Mouse (Mus musculus): ENCODE results near the gene Gzmf.
A peak's percentile ranks its signal among the peaks of the same experiment; 100 is the strongest.
"Not testable (repeated sequence)": the region's sequence is repeated elsewhere in the genome, so short reads cannot be mapped to it uniquely, and the experiment has no call there.

The Gzmf gene

DNA sequence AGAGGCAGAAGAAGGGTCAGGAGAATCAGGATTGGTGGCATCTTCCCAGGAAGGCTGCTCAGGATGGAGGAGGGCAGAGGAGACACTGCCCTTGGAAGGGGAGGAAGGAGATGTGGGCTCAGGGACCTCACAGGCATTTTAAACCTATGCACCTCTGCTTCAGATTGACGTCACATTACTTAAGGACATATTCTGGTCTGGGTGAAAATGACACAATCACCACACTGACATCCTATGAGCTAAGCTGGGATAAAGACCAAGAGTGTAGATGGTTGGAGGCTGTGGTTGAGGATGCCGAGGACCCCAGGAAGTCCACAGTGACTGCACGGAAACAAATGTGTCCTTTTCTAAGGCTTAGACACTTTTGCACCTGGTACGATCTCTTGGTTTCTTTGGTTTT, at the start of gene Gzmf:
Gene Gzmf (minus strand): TSS at position 101 of the 400 bp plus-strand sequence.
- no peak for DNase-seq

DNA sequence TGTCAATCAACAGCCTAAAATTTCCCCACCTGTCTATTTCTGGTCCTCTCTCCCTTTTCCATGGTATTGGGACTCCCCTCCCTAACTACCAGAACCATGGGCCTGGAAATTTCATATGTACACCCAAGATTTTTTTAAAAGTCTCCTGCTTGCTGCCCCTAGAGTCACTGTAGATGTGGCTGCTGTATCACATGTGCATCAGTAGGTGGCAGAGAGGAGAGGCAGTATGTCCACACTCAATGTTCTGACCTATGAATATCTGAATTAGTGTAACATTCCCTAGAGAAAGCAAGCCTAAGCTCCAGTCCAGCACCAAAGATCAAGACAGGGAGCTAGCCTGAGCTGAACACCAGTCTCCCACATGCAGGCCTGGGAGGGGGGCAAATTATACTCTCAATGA, 29.2 kb upstream of the Gzmf start:
- no peak for DNase-seq

DNA sequence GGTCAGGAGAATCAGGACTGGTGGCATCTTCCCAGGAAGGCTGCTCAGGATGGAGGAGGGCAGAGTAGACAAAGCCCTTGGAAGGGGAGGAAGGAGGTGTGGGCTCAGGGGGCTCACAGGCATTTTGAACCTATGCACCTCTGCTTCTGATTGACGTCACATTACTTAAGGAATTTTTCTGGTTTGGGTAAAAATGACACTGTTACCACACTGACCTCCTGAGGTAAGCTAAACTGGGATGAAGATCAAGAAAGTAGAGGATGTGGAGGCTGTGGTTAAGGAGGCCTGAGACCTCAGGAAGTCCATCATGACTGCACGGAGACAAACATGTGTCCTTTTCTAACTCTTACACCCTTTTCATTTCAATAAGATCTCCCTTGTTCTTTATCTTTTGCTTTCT, 23.3 kb upstream of the Gzmf start, which contains the start of gene Gzmc:
Gene Gzmc (minus strand): TSS at position 101 of the 400 bp plus-strand sequence.
- DNase-seq, result no peak

DNA sequence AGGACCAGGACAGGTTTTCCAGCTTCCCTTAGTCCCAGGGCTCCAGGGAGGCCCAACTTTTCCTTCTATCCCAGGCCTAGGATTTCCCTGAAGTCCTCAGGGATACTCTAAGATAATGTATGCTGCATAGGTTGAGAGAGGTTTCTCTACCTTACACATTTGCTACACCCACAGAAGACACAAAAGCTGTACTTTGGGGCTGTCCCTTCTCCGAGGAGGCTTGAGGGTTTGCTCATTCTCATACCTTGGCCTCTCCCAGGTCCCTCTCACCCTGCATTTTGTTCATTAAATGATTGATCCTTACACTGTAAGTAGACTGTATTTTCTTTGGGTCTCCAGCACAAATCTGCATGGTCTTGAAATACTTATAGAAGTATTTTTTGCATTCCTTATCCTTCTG, 5.6 kb downstream of the Gzmf start:
- no peak for DNase-seq

DNA sequence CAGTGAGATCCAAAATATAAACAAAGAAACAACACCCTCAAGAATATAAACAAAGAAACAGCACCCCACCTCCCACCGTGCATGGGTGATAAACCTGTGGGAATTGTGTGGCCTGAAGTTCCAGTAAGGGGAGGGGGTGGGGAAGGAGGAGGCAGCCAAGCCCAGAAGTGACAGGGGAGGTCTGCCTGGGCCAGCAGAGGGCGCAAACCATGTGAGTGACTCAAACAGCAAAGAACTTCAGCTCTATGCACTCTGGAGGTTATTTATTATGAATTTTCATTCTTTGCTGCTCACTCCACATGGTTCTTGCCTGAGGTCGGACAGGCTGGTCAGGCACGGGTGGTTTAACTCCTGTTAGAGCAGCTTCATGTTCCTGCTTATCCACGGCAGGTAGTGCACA, 6.2 kb downstream of the Gzmf start:
- not testable (repeated sequence) for DNase-seq

DNA sequence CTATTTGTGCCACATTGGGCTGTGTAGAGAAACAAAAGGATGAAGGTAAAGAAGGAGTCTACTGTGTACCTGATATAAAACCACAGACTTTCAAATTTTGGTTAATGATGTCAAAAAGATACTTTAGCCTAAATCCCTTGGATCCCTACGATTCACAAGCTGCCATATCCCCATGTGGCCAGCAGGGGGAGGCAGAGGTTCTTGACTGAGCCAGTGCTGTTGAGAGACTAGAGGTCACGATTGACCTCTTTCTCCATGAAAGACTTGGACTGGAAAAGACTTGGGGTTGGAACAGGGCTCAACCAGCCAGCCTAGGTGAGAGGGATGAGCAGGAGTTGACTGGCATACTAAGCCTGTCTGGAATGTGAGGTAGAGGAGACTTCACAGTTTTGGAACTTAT, 7.2 kb downstream of the Gzmf start:
- peak; percentile 26 to 46 for DNase-seq

DNA sequence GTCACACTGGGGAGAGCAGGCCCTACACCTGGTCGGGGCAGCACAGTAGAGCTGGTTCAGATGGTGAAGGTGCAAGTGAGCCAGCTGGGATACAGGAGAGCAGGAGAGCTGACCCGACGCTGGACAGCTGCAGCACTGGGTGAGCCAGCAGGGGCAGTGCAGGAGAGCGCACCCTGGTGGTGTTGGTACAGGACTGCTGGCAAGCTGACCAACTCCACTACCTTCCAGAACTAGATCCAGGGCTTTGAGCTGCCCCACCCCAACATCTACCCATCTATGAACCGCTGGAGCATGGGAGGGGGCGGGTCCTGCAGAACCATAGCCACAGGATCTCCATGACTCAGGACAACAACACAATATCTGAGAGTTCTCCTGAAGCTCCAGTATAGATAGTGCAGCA, 24.3 kb downstream of the Gzmf start:
- no peak for DNase-seq

DNA sequence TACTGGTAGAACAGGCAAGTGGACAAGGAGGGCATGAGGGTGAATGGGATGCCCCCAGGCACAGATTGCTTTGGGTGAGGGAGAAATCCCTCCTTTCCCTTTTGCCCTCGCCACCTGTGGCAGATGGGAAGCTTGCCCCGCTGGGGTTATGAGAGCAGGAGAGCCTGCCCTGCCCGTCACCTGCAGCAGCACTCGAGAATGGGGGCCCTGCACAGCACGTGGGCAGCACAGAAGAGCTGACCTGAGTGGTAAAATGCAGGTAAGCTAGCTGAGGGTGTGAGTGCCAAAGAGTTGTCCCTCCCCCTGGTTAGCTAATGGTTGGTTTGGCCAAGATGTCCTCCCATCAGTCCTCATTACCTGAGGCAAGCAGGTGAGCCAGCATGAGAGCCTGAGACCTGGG, 24.7 kb downstream of the Gzmf start:
- no peak for DNase-seq

DNA sequence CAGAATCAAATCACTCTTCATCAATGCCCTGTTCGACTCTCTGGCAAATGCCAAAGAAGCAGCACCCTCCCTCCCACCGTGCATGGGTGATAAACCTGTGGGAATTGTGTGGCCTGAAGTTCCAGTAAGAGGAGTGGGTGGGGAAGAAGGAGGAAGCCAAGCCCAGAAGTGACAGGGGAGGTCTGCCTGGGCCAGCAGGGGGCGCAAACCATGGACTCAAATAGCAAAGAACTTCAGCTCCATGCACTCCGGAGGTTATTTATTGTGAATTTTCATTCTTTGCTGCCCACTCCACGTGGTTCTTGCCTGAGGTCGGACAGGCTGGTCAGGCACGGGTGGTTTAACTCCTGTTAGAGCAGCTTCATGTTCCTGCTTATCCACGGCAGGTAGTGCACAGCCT, 33.6 kb downstream of the Gzmf start:
- DNase-seq, result peak; percentile 5 to 12

DNA sequence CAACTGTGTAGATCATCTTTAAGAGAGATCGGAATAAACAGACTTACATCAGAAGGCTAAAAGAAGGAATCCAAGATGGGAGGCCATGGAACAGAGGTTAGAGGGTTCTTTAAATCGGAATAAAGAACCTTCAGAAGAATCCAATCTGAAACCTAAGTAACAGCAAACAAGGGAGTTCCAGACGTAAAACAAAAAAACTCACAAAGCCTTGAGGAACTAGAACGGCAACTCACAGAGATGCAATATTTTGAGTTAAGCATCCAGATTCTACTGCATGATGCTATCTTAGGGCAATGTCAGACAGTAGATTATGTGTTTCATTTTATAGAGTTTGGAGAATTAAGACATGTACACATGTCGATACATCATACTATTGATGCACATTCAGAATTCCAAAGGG, 36.7 kb downstream of the Gzmf start, which contains the start of gene Gzmn:
Gene Gzmn (minus strand): TSS at position 101 of the 400 bp plus-strand sequence.
- no peak for DNase-seq

DNA sequence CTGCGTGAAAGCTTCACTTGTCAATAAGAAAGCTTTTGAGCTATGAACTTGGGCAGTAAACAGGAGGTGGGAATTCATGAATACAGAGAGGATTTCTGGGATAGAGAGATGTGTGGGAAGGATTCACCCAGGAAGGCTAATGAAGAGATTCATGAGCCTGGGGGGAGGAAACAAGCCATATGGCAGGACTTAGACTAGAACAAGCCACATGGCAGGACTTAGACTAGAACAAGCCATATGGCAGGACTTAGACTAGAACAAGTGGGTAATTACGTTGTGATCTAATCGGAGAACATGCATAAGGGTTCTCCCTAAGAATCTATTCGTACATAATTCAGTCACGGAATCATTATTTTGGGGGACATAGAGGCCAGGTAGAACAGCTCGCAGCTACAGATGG, 37.8 kb downstream of the Gzmf start:
- DNase-seq, result no peak

DNA sequence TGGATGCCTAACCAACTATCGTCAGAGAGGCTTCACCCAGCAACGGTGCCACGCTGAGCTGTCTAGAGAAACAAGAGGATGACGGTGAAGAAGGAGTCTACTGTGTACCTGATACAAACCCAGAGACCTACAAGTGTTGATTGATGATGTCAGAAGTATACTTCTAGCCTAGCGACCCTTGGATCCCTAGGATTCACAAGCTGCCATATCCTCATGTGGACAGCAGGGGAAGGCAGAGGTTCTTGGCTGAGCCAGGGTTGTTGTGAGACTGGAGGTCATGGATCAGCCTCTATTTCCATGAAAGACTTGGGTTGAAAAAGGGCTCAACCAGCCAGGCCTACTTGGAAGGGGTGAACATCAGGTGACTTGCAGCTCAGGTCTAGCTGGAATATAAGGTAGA, 38.5 kb downstream of the Gzmf start:
- DNase-seq, result no peak

DNA sequence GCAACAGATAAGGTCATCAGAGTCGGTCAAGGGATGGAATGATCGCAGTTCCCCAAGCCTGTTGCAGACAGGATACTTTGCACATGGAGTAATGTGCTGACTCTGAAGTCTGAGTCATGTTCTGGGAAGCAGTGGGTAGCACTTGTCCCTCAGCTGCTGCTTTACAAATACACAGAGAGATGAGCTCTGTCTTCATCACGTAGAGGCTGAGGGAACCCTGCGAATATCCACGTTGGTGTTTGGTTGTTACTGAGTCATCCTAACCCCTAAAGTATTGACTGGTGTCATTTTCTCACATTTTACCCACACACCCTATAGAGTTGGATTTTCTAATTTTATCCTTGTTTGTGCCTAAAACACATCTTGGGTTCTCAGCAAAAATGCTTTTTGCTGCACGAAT, 43.2 kb downstream of the Gzmf start:
- DNase-seq, result no peak

DNA sequence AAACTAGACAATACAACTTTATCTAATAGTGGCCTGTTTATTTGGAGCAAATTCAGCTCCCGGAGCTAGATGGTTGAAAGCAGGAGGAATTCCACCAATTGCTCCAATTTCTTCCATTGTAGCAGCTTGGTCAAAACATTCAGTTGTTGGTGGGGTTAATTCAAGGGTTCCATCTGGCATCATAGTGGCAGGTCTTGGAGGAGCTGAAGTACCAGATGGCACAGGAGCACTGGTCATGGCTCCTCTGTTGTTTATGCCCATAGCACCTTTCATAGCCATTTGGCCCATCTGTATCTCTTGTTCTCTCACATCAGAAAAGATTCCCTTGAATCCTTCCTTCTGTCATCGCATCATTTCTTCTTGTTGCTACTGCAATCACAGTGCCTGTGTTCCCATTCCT, 49.1 kb downstream of the Gzmf start:
- no peak for DNase-seq

DNA sequence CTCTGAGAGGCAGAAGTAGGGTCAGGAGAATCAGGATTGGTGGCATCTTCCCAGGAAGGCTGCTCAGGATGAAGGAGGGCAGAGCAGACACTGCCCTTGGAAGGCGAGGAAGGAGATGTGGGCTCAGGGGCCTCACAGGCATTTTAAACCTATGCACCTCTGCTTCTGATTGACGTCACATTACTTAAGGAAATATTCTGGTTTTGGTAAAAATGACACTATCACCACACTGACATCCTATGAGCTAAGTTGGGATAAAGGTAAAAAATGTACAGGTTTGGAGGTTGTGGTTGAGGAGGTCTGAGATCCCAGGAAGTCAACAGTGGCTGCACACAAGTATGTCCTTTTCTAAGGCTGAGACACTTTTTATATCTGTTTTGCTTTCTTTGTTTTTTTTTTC, 51.7 kb downstream of the Gzmf start, which contains the start of gene Gzmg:
Gene Gzmg (minus strand): TSS at position 101 of the 400 bp plus-strand sequence.
- not testable (repeated sequence) for DNase-seq

DNA sequence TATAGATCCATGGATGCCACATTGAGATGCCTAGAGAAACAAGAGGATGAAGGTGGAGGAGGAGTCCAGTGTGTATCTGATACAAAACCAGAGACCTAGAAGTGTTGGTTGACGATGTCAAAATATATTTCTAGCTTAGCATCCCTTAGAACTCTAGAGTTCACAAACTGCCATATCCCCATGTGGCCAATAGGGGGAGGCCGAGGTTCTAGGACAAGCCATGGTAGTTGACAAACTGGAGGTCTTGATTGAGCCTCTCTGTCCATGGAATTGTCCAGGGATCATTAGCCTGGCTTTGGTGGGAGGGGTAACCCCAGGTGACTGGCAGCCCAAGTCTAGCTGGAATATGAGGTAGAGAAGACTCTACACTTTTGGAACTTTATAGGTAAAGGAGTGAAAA, 55.9 kb downstream of the Gzmf start:
- DNase-seq, result no peak
